14 mouse cellular contexts compared by ENCODE assay signal in the genomic region with DNA sequence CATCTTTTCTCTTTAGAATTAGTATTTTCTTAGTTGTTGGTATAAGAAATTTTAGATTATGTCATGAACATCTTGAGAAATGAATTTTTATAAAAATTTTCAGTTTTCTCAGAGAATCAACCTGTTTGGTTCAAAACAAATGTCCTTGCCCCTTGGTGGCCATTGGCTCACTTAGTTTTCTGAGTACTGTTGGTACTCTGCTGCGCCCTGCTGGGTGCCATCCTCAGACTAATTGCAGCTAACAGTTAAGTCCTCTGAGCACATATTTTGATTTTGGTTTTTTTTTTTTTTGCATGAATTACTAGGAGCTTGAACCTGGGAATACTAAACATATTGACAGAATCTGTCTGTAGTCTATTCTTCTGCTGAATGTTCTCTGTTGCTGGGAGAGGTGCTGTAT. TPM values are rescaled to one million over a fixed set of nuclear protein-coding genes. Genes with fewer than 3 reads are reported as not detected.
A peak's percentile ranks its signal among the peaks of the same experiment; 100 is the strongest.
DNase-seq lines count a peak whose midpoint lies in the region; TF ChIP-seq lines count a peak whose summit lies in the region.
"Had no signal": no experiment of that assay in that cellular context is flagged by ENCODE, and none has a peak within 500 bp of the region (broad histone marks: within the 10 kb centered on the region; RNA-seq: fewer than 3 reads in every experiment).

No protein-coding gene starts in this region.

- no peak overlapping the region for H3K27ac ChIP-seq in left cerebral cortex, adult 2 months
- no peak overlapping the region for H3K27ac ChIP-seq in cortical plate, adult 2 months (ENCODE audit: insufficient read depth, low read length)
- H3K27ac ChIP-seq: embryonic facial prominence, embryonic 15.5 days; midbrain, embryonic 15.5 days had no signal

- no peaks in the 10 kb centered on the region for H3K4me1 ChIP-seq in cortical plate, adult 2 months (ENCODE audit: control insufficient read depth, insufficient read depth, low read length)

- TF ChIP-seq CTCF in left cerebral cortex, adult 2 months (IDR thresholded peaks at IDR 0.05), result peak; percentile 28
- TF ChIP-seq CTCF in cortical plate, adult 2 months (IDR thresholded peaks at IDR 0.05; ENCODE audit: extremely low read depth, insufficient read depth, low read length), result peak; percentile 20; the same call in 1 of the 2 replicates

- no peak overlapping the region for H3K4me3 ChIP-seq in left cerebral cortex, adult 2 months
- H3K4me3 ChIP-seq in cortical plate, adult 2 months (ENCODE audit: insufficient read depth, low read length), result no peak overlapping the region
- H3K4me3 ChIP-seq: embryonic facial prominence, embryonic 15.5 days; heart, embryonic 12.5 days; liver, embryonic 15.5 days; midbrain, embryonic 15.5 days had no signal

- no peak for TF ChIP-seq POLR2A in cortical plate, adult 2 months (IDR thresholded peaks at IDR 0.05; ENCODE audit: extremely low read depth, insufficient read depth, low read length)

- DNase-seq in adrenal gland, postnatal 14 days, result peak; percentile 9
- no peak for DNase-seq in adrenal gland, adult 2 months
- DNase-seq in left cerebral cortex, adult 2 months (ENCODE audit: extremely low spot score in 1 of 2, low spot score in 2 of 2), result no peak
- no peak for DNase-seq in left cerebral cortex, adult 11 months (ENCODE audit: low spot score)
- peak; percentile 24 for DNase-seq in A20 (ENCODE audit: low read depth, low spot score)
- DNase-seq in testis, postnatal 14 days (ENCODE audit: low spot score), result no peak
- no peak for DNase-seq in cerebellum, adult 11-12 months
- DNase-seq: cerebellum, adult 11 months; layer of hippocampus, postnatal 36 days had no signal

- intact Hi-C loops in left cerebral cortex, adult 2 months (cut with DNase I), result no loop called here

RNA-seq across cellular contexts. Expression of a gene that starts 38.9 kb away (rescaled TPM):
- 23.2 and 26.1 TPM in 2 replicates for total RNA-seq in adrenal gland, postnatal 14 days (2021)
- 10 to 100 TPM; 25.6 to 30.8 TPM for total RNA-seq in adrenal gland, adult 2 months (2021)
- 1.3 and 2.9 TPM in 2 replicates for polyA plus RNA-seq in adrenal gland, adult 2 months (2012; rRNA removed)
- total RNA-seq in left cerebral cortex, adult 2 months (2021), result 10 to 100 TPM; 55.1 to 57.7 TPM
- polyA plus RNA-seq in cortical plate, adult 2 months (2012; rRNA removed), result 81.2 and 89.1 TPM in 2 replicates

RNA-seq across cellular contexts. Expression of a gene that starts 39.2 kb away (rescaled TPM):
- 42.0 and 44.8 TPM in 2 replicates for total RNA-seq in adrenal gland, postnatal 14 days (2021)
- 10 to 100 TPM; 46.0 to 54.5 TPM for total RNA-seq in adrenal gland, adult 2 months (2021)
- polyA plus RNA-seq in adrenal gland, adult 2 months (2012; rRNA removed), result 3.1 and 5.0 TPM in 2 replicates
- total RNA-seq in left cerebral cortex, adult 2 months (2021), result 10 to 100 TPM; 54.5 to 55.6 TPM
- 35.0 and 35.5 TPM in 2 replicates for polyA plus RNA-seq in cortical plate, adult 2 months (2012; rRNA removed)

Comparison
In these comparisons a context has a peak if more than half of its experiments do, and no peak if none do; other contexts are left out.
1. DNase-seq: peak in adrenal gland, postnatal 14 days (single experiment) and A20 (single experiment); none in adrenal gland, adult 2 months (single experiment), left cerebral cortex, adult 2 months (0 of 2), left cerebral cortex, adult 11 months (single experiment), testis, postnatal 14 days (single experiment) and cerebellum, adult 11-12 months (single experiment).